Mouse (Mus musculus): ENCODE measurements around the gene Sergef.

GRCm38 (mm10) chr7:46612421-46612937, 27.1 kb downstream of the Sergef start:
- TF ChIP-seq CTCF (IDR thresholded peaks at IDR 0.05; ENCODE audit: borderline replicate concordance, control insufficient read depth, extremely low read depth, insufficient read depth, low read length, poor library complexity) (no peak), POLR2A (IDR thresholded peaks at IDR 0.05; ENCODE audit: control insufficient read depth, extremely low read depth, insufficient read depth, low read length, poor library complexity) (no peak)

Data from thymus, adult 2 months (tissue).